Mouse (Mus musculus): ENCODE measurements around the gene Sys1.

- TF ChIP-seq MAX (IDR thresholded peaks at IDR 0.05; ENCODE audit: low read length) (no peak), CTCF (IDR thresholded peaks at IDR 0.05 in 2 of 3, conservative IDR thresholded peaks at IDR 0.05 in 1 of 3; ENCODE audit: control insufficient read depth in 1 of 3, insufficient read depth in 1 of 3, low read depth in 2 of 3, low read length in 3 of 3, poor library complexity in 1 of 3, severe bottlenecking in 1 of 3) (no peak), ELF1 (IDR thresholded peaks at IDR 0.05; ENCODE audit: low read depth, low read length) (no peak), EP300 (IDR thresholded peaks at IDR 0.05; ENCODE audit: low read depth in 1 of 2, low read length in 2 of 2) (no peak), POLR2A (IDR thresholded peaks at IDR 0.05; ENCODE audit: control insufficient read depth in 1 of 2, insufficient read depth in 1 of 2, low read depth in 1 of 2, low read length in 2 of 2, poor library complexity in 1 of 2) (no peak), E2F4 (IDR thresholded peaks at IDR 0.05; ENCODE audit: borderline replicate concordance, low read depth, low read length) (no peak), MYC (IDR thresholded peaks at IDR 0.05; ENCODE audit: low read depth, low read length) (no peak)
Measured at GRCm38 (mm10) chr2:164436961-164437360, 19.8 kb upstream of the Sys1 start.
